Mouse (Mus musculus) left cerebral cortex, adult 2 months (tissue): Measurements from ENCODE around the gene Frmpd3. TPM values are rescaled to one million over a fixed set of nuclear protein-coding genes. Genes with fewer than 3 reads are reported as not detected.

Experiments used
- DNase-seq, 2 experiments: peaks; one replicate each; pipeline ENCODE4 v3.0.0; 2021 to 2022; ENCODE audit warnings: low spot score in 2 of 2, mixed read lengths in 1 of 2; ENCODE audit errors: extremely low spot score in 1 of 2
- H3K27ac ChIP-seq: fragments of 200-600 bp; 2 replicates; pipeline ENCODE4 v1.8.1; 2022
- H3K4me3 ChIP-seq: fragments of 200-600 bp; 2 replicates; pipeline ENCODE4 v1.8.1; 2022
- CTCF ChIP-seq: fragments of 200-600 bp; IDR thresholded peaks from 2 replicates; pipeline ENCODE4 v1.8.1; 2022; ENCODE audit warnings: antibody characterized with exemption, mild to moderate bottlenecking, moderate library complexity
- intact Hi-C: fragments of 180-260 bp; cut with DNase I; formaldehyde crosslinking; loops from one replicate; pipeline ENCODE4 v1.15.1; 2025
- total RNA-seq, 2 experiments: library from RNA; stranded (reverse); gene quantifications; 2 replicates each; pipeline ENCODE4 v1.2.3; 2021

Frmpd3 gene
- total RNA-seq, 2 experiments from 2014 or later = 25.6 to 28.6 TPM

GRCm38 (mm10) chrX:140407593-140407992, 65.5 kb downstream of the Frmpd3 start:
- no peak overlapping the region for H3K27ac ChIP-seq
- DNase-seq = no peak
- intact Hi-C loops = loop anchor here (10.0 kb wide), 1 partner anchor 543 kb away; no protein-coding TSS in a partner anchor
- no peak overlapping the region for H3K4me3 ChIP-seq
- TF ChIP-seq CTCF = no peak

- H3K27ac ChIP-seq = no peak overlapping the region
- intact Hi-C loops = no loop called here
- DNase-seq = peak in 1 of 2 experiments; percentile 20
- no peak for TF ChIP-seq CTCF
- H3K4me3 ChIP-seq = no peak overlapping the region
Measured at GRCm38 (mm10) chrX:140418467-140418866, 76.4 kb downstream of the Frmpd3 start.

DNA sequence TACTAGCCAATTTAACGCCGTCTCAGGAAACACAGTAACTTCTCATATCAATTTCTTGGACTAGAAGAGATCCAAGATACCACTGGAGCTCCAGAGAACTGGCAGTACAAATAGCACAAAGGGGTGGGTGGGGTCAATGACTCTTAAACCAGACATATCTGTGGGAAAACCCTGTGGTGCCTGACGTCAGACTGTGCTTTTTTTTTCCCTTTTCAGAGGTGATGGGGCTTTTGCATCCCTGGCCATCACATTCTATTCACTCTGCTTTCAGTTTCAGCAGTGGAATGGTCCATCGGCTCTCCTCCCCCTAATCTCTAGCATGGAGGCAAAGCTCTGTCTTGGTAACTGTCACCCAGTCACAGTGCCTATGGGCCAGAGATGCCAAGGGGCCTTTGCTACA, 85.1 kb downstream of the Frmpd3 start:
- intact Hi-C loops = no loop called here
- no peak overlapping the region for H3K4me3 ChIP-seq
- TF ChIP-seq CTCF = no peak
- DNase-seq = no peak
- H3K27ac ChIP-seq = no peak overlapping the region

GRCm38 (mm10) chrX:140428252-140428651, 86.2 kb downstream of the Frmpd3 start:
- no peak overlapping the region for H3K4me3 ChIP-seq
- TF ChIP-seq CTCF = peak; percentile 13; the same call in 1 of the 2 replicates
- no peak overlapping the region for H3K27ac ChIP-seq
- DNase-seq = no peak
- intact Hi-C loops = no loop called here

- DNase-seq = no peak
Measured at GRCm38 (mm10) chrX:140429985-140430384, 87.9 kb downstream of the Frmpd3 start.

GRCm38 (mm10) chrX:140430506-140430905, 88.4 kb downstream of the Frmpd3 start:
- H3K27ac ChIP-seq = no peak overlapping the region
- peak in 1 of 2 experiments; percentile 21 for DNase-seq
- no peak overlapping the region for H3K4me3 ChIP-seq
- intact Hi-C loops = no loop called here
- no peak for TF ChIP-seq CTCF

More at GRCm38 (mm10) chrX:140429985-140430384, 87.9 kb downstream of the Frmpd3 start:
- intact Hi-C loops = no loop called here
- no peak overlapping the region for H3K4me3 ChIP-seq
- no peak overlapping the region for H3K27ac ChIP-seq
- no peak for TF ChIP-seq CTCF

DNA sequence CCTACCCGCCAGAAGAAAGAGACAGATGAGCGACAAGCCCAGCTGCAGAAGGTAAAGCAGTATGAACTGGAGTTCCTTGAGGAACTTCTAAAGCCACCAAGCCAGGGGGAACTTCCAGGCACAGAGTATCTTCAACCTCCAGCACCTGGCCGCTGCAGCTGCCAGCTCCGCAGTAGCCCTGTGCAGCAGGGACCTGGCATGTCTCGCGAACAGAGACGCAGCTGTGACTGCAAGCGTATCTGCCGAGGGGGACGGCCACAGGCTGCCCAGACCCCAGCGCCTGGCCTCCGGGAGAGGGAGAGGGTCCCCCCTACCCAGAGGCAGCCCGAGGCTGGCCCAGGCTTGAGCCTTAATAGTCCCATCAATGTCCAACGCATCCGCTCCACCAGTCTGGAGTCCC, 89.9 kb downstream of the Frmpd3 start:
- Histone ChIP-seq H3K4me3 (no peak overlapping the region), H3K27ac (no peak overlapping the region)
- TF ChIP-seq CTCF = no peak
- intact Hi-C loops = no loop called here
- no peak for DNase-seq

GRCm38 (mm10) chrX:140432786-140433185, 90.7 kb downstream of the Frmpd3 start:
- H3K27ac ChIP-seq = no peak overlapping the region

GRCm38 (mm10) chrX:140437906-140438305, 95.8 kb downstream of the Frmpd3 start:
- intact Hi-C loops = no loop called here
- Histone ChIP-seq H3K27ac (no peak overlapping the region), H3K4me3 (no peak overlapping the region)
- no peak for TF ChIP-seq CTCF
- DNase-seq = no peak

More at GRCm38 (mm10) chrX:140432786-140433185, 90.7 kb downstream of the Frmpd3 start:
- TF ChIP-seq CTCF = no peak
- H3K4me3 ChIP-seq = no peak overlapping the region
- intact Hi-C loops = no loop called here
- DNase-seq = no peak

DNA sequence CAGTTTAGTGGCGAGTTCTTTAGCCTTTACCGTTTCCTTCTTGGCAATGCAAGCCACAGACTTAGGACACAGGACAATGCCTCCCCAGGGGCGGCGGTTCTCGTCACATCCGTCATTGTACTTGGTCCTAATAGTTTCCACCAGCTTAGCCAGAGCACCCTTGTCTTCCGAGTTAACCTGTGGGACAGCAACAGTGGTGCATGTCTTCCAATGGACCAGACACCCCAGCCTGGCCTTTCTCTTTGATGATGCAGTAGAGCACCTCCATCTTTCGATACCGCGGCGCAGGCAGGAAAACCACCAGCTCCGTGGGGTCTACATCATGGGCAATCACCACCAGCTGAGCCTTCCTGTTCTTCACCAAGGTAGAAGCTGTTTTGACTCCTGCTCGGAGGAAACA, 103.5 kb downstream of the Frmpd3 start:
- Histone ChIP-seq H3K4me3 (no peak overlapping the region), H3K27ac (no peak overlapping the region)
- DNase-seq = no peak
- TF ChIP-seq CTCF = no peak
- intact Hi-C loops = no loop called here

GRCm38 (mm10) chrX:140450071-140450470, 108.0 kb downstream of the Frmpd3 start:
- H3K4me3 ChIP-seq = no peak overlapping the region
- no peak for TF ChIP-seq CTCF
- intact Hi-C loops = no loop called here
- no peak for DNase-seq
- no peak overlapping the region for H3K27ac ChIP-seq

DNA sequence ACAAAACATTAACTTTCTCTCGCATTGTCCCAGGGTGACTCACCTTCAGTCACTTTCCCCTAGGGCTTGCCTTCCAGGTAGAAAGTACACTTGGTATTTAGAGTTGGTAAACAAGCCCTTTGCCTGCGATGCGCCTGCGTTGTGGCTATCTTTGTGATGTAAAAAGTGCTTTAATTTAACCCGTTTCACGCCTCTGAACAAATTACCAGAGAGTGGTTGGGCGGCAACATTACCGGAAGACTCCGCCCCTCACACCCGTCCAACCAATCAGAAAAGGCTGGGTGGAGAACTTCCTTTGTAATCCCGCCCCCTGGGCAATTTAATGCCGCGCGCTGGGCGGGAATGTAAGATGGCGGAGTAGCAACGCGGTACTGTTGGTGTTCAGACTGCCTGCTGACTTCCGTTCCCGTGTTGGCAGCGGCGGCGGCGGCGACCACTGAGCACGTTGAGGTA, 114.2 kb downstream of the Frmpd3 start, which contains the start of gene Prps1:
Prps1 (plus strand) TSS at position 335 of the 453 bp plus-strand sequence.
- intact Hi-C loops = no loop called here
- Histone ChIP-seq H3K27ac (peak within 1 kb of the TSS; percentile 34; the same call in 1 of the 2 replicates), H3K4me3 (peak within 1 kb of the TSS; percentile 54)
- TF ChIP-seq CTCF = no peak
- peak; percentile 78 to 80 for DNase-seq

GRCm38 (mm10) chrX:140456751-140457491, 114.9 kb downstream of the Frmpd3 start:
- Histone ChIP-seq H3K4me3 (peak overlapping the region; percentile 54), H3K27ac (peak overlapping the region; percentile 34; the same call in 1 of the 2 replicates)
- intact Hi-C loops = no loop called here
- no peak for DNase-seq
- no peak for TF ChIP-seq CTCF
